Mouse (Mus musculus): ENCODE measurements at regions not wholly inside any gene's neighbourhood (a gene's known extent, or its start where the extent isn't known, plus 50 kb on each side); places are given as distances from the start of the nearest gene placed in this dataset.
A peak's percentile ranks its signal among the peaks of the same experiment; 100 is the strongest.
"Not testable (repeated sequence)": the region's sequence is repeated elsewhere in the genome, so short reads cannot be mapped to it uniquely, and the experiment has no call there.

- Histone ChIP-seq H3K9me3 (no peaks in the 10 kb centered on the region), H3K4me1 (peaks cover 9% of the 10 kb centered on the region; the same call in 1 of the 2 replicates), H3K9ac (no peak overlapping the region), H3K36me3 (no peaks in the 10 kb centered on the region), H3K27me3 (no peaks in the 10 kb centered on the region), H3K4me2 (no peak overlapping the region), H3K4me3 (no peak overlapping the region), H3K27ac (no peak overlapping the region)
- 64% methylated on average over 3 of the region's 3 CpGs for WGBS
- ATAC-seq (ENCODE audit: insufficient number of reproducible peaks, low FRiP score, low TSS enrichment, low read depth): no peak
These were observed 57.1 kb downstream of the Ccdc54 start for GRCm38 (mm10) chr16:50533881-50534280.

- peak overlapping the region; percentile 77 for H3K9ac ChIP-seq
- H3K36me3 ChIP-seq: no peaks in the 10 kb centered on the region
- under 1% methylated on average over 46 of the region's 46 CpGs for WGBS
- no peaks in the 10 kb centered on the region for H3K27me3 ChIP-seq
- H3K4me1 ChIP-seq: peaks cover 10% of the 10 kb centered on the region; the same call in 1 of the 2 replicates
- peak overlapping the region; percentile 98 for H3K4me2 ChIP-seq
- peak overlapping the region; percentile 69 for H3K4me3 ChIP-seq
- H3K27ac ChIP-seq: peak overlapping the region; percentile 87
- H3K9me3 ChIP-seq: no peaks in the 10 kb centered on the region
- peak; percentile 59 for ATAC-seq (ENCODE audit: insufficient number of reproducible peaks, low FRiP score, low TSS enrichment, low read depth)
These were observed 61.2 kb downstream of the Ccdc54 start for GRCm38 (mm10) chr16:50529511-50530416.

GRCm38 (mm10) chr16:50528677-50529510 is 62.1 kb downstream of the Ccdc54 start:
- peak overlapping the region; percentile 77 for H3K9ac ChIP-seq
- no peaks in the 10 kb centered on the region for H3K27me3 ChIP-seq
- H3K4me1 ChIP-seq: peaks cover 11% of the 10 kb centered on the region; the same call in 1 of the 2 replicates
- peak overlapping the region; percentile 69 for H3K4me3 ChIP-seq
- peak overlapping the region; percentile 98 for H3K4me2 ChIP-seq
- under 1% methylated on average over 75 of the region's 81 CpGs for WGBS
- H3K9me3 ChIP-seq: no peaks in the 10 kb centered on the region
- H3K27ac ChIP-seq: peak overlapping the region; percentile 87
- peak; percentile 79 for ATAC-seq (ENCODE audit: insufficient number of reproducible peaks, low FRiP score, low TSS enrichment, low read depth)
- H3K36me3 ChIP-seq: no peaks in the 10 kb centered on the region

- Histone ChIP-seq H3K36me3 (no peaks in the 10 kb centered on the region), H3K4me3 (peak overlapping the region; percentile 69), H3K9ac (peak overlapping the region; percentile 77), H3K27ac (peak overlapping the region; percentile 87), H3K4me2 (peak overlapping the region; percentile 98), H3K9me3 (no peaks in the 10 kb centered on the region), H3K27me3 (no peaks in the 10 kb centered on the region), H3K4me1 (peaks cover 11% of the 10 kb centered on the region; the same call in 1 of the 2 replicates)
- WGBS: under 1% methylated on average over 9 of the region's 9 CpGs
- ATAC-seq (ENCODE audit: insufficient number of reproducible peaks, low FRiP score, low TSS enrichment, low read depth): 0 out of 2 replicates have a peak, but pooled peaks have one; percentile 41
These were observed 62.6 kb downstream of the Ccdc54 start for GRCm38 (mm10) chr16:50528355-50528676.

GRCm38 (mm10) chr16:50526930-50527329 is 64.0 kb downstream of the Ccdc54 start:
- H3K4me2 ChIP-seq; ATAC-seq (ENCODE audit: insufficient number of reproducible peaks, low FRiP score, low TSS enrichment, low read depth); H3K9ac ChIP-seq; H3K36me3 ChIP-seq; H3K27ac ChIP-seq; H3K27me3 ChIP-seq; H3K4me3 ChIP-seq; H3K9me3 ChIP-seq: not testable (repeated sequence)
- H3K4me1 ChIP-seq: peaks cover 11% of the 10 kb centered on the region; the same call in 1 of the 2 replicates
- 81% methylated on average over 5 of the region's 5 CpGs for WGBS

- no peak overlapping the region for H3K9ac ChIP-seq
- H3K27ac ChIP-seq: no peak overlapping the region
- no peaks in the 10 kb centered on the region for H3K27me3 ChIP-seq
- no peaks in the 10 kb centered on the region for H3K36me3 ChIP-seq
- ATAC-seq (ENCODE audit: insufficient number of reproducible peaks, low FRiP score, low TSS enrichment, low read depth): no peak
- 88% methylated on average over 11 of the region's 11 CpGs for WGBS
- H3K4me1 ChIP-seq: peaks cover 11% of the 10 kb centered on the region; the same call in 1 of the 2 replicates
- no peak overlapping the region for H3K4me2 ChIP-seq
- no peaks in the 10 kb centered on the region for H3K9me3 ChIP-seq
- H3K4me3 ChIP-seq: no peak overlapping the region
These were observed 65.0 kb downstream of the Ccdc54 start for GRCm38 (mm10) chr16:50525934-50526366.

- H3K27me3 ChIP-seq: no peaks in the 10 kb centered on the region
- no peak overlapping the region for H3K4me2 ChIP-seq
- H3K4me3 ChIP-seq: no peak overlapping the region
- 83% methylated on average over 9 of the region's 9 CpGs for WGBS
- no peaks in the 10 kb centered on the region for H3K36me3 ChIP-seq
- H3K27ac ChIP-seq: no peak overlapping the region
- H3K9ac ChIP-seq: no peak overlapping the region
- H3K4me1 ChIP-seq: peaks cover 10% of the 10 kb centered on the region; the same call in 1 of the 2 replicates
- H3K9me3 ChIP-seq: no peaks in the 10 kb centered on the region
- no peak for ATAC-seq (ENCODE audit: insufficient number of reproducible peaks, low FRiP score, low TSS enrichment, low read depth)
These were observed 65.5 kb downstream of the Ccdc54 start for GRCm38 (mm10) chr16:50525504-50525903.

- no peaks in the 10 kb centered on the region for H3K27me3 ChIP-seq
- no peak overlapping the region for H3K4me2 ChIP-seq
- no peak overlapping the region for H3K4me3 ChIP-seq
- H3K4me1 ChIP-seq: no peaks in the 10 kb centered on the region
- 76% methylated on average over 10 of the region's 10 CpGs for WGBS
- no peaks in the 10 kb centered on the region for H3K9me3 ChIP-seq
- H3K36me3 ChIP-seq: no peaks in the 10 kb centered on the region
- no peak for ATAC-seq (ENCODE audit: insufficient number of reproducible peaks, low FRiP score, low TSS enrichment, low read depth)
- no peak overlapping the region for H3K27ac ChIP-seq
- no peak overlapping the region for H3K9ac ChIP-seq
These were observed 71.3 kb downstream of the Ccdc54 start for GRCm38 (mm10) chr16:50519610-50520009.

GRCm38 (mm10) chr16:50516579-50516978 is 74.4 kb downstream of the Ccdc54 start:
- Histone ChIP-seq H3K4me3 (no peak overlapping the region), H3K4me2 (no peak overlapping the region), H3K9ac (no peak overlapping the region), H3K27ac (no peak overlapping the region), H3K4me1 (no peaks in the 10 kb centered on the region), H3K36me3 (no peaks in the 10 kb centered on the region), H3K9me3 (no peaks in the 10 kb centered on the region), H3K27me3 (no peaks in the 10 kb centered on the region)
- no peak for ATAC-seq (ENCODE audit: insufficient number of reproducible peaks, low FRiP score, low TSS enrichment, low read depth)
- 69% methylated on average over 11 of the region's 11 CpGs for WGBS

GRCm38 (mm10) chr16:50515039-50515438 is 75.9 kb downstream of the Ccdc54 start:
- no peak overlapping the region for H3K4me3 ChIP-seq
- 53% methylated on average over 8 of the region's 8 CpGs for WGBS
- H3K9me3 ChIP-seq: no peaks in the 10 kb centered on the region
- ATAC-seq (ENCODE audit: insufficient number of reproducible peaks, low FRiP score, low TSS enrichment, low read depth): no peak
- no peak overlapping the region for H3K9ac ChIP-seq
- H3K36me3 ChIP-seq: no peaks in the 10 kb centered on the region
- H3K27me3 ChIP-seq: no peaks in the 10 kb centered on the region
- no peaks in the 10 kb centered on the region for H3K4me1 ChIP-seq
- no peak overlapping the region for H3K4me2 ChIP-seq
- H3K27ac ChIP-seq: no peak overlapping the region

- no peaks in the 10 kb centered on the region for H3K27me3 ChIP-seq
- no peak overlapping the region for H3K27ac ChIP-seq
- no peak for ATAC-seq (ENCODE audit: insufficient number of reproducible peaks, low FRiP score, low TSS enrichment, low read depth)
- H3K4me3 ChIP-seq: no peak overlapping the region
- H3K9me3 ChIP-seq: no peaks in the 10 kb centered on the region
- no peak overlapping the region for H3K4me2 ChIP-seq
- 26% methylated on average over 3 of the region's 3 CpGs for WGBS
- no peaks in the 10 kb centered on the region for H3K4me1 ChIP-seq
- H3K9ac ChIP-seq: no peak overlapping the region
- H3K36me3 ChIP-seq: no peaks in the 10 kb centered on the region
These were observed 78.9 kb downstream of the Ccdc54 start for GRCm38 (mm10) chr16:50512080-50512479.

- Histone ChIP-seq H3K27ac (no peak overlapping the region), H3K4me3 (no peak overlapping the region), H3K4me2 (no peak overlapping the region), H3K9me3 (no peaks in the 10 kb centered on the region), H3K27me3 (no peaks in the 10 kb centered on the region), H3K36me3 (no peaks in the 10 kb centered on the region), H3K9ac (no peak overlapping the region), H3K4me1 (no peaks in the 10 kb centered on the region)
- 66% methylated on average over 4 of the region's 4 CpGs for WGBS
- no peak for ATAC-seq (ENCODE audit: insufficient number of reproducible peaks, low FRiP score, low TSS enrichment, low read depth)
These were observed 77.3 kb upstream of the Bbx start for GRCm38 (mm10) chr16:50509529-50509895.

Measured in limb, embryonic 15.5 days (tissue).